Mouse (Mus musculus): Measurements from ENCODE around the gene Ldlr.

Ldlr gene

GRCm38 (mm10) chr9:21725224-21726121 is 2.2 kb downstream of the Ldlr start:
- no peak for DNase-seq (ENCODE audit: low spot score)

- no peak for DNase-seq (ENCODE audit: low spot score)
Measured at GRCm38 (mm10) chr9:21726218-21726975, 3.1 kb downstream of the Ldlr start.

GRCm38 (mm10) chr9:21728261-21728832 is 5.1 kb downstream of the Ldlr start:
- no peak for DNase-seq (ENCODE audit: low spot score)

- no peak for DNase-seq (ENCODE audit: low spot score)
Measured at GRCm38 (mm10) chr9:21729264-21729663, 6.0 kb downstream of the Ldlr start.

GRCm38 (mm10) chr9:21732288-21732687 is 9.0 kb downstream of the Ldlr start:
- no peak for DNase-seq (ENCODE audit: low spot score)

- no peak for DNase-seq (ENCODE audit: low spot score)
Measured at GRCm38 (mm10) chr9:21733446-21733845, 10.2 kb downstream of the Ldlr start.

- DNase-seq (ENCODE audit: low spot score): no peak
Measured at GRCm38 (mm10) chr9:21733989-21734388, 10.7 kb downstream of the Ldlr start.

- no peak for DNase-seq (ENCODE audit: low spot score)
Measured at GRCm38 (mm10) chr9:21735126-21735525, 11.8 kb downstream of the Ldlr start.

GRCm38 (mm10) chr9:21736580-21736979 is 13.3 kb downstream of the Ldlr start:
- no peak for DNase-seq (ENCODE audit: low spot score)

GRCm38 (mm10) chr9:21737188-21737587 is 13.9 kb downstream of the Ldlr start:
- no peak for DNase-seq (ENCODE audit: low spot score)

- no peak for DNase-seq (ENCODE audit: low spot score)
Measured at GRCm38 (mm10) chr9:21738776-21739175, 15.5 kb downstream of the Ldlr start.

GRCm38 (mm10) chr9:21740427-21740826 is 17.1 kb downstream of the Ldlr start:
- no peak for DNase-seq (ENCODE audit: low spot score)

GRCm38 (mm10) chr9:21741514-21741913 is 18.2 kb downstream of the Ldlr start:
- no peak for DNase-seq (ENCODE audit: low spot score)

GRCm38 (mm10) chr9:21747238-21747774 is 24.0 kb downstream of the Ldlr start:
- DNase-seq (ENCODE audit: low spot score): no peak

GRCm38 (mm10) chr9:21748033-21748432 is 24.8 kb downstream of the Ldlr start:
- DNase-seq (ENCODE audit: low spot score): no peak

GRCm38 (mm10) chr9:21748491-21748890 is 25.2 kb downstream of the Ldlr start:
- no peak for DNase-seq (ENCODE audit: low spot score)

GRCm38 (mm10) chr9:21749382-21750118 is 26.3 kb downstream of the Ldlr start:
- no peak for DNase-seq (ENCODE audit: low spot score)

GRCm38 (mm10) chr9:21750370-21750769 is 27.1 kb downstream of the Ldlr start:
- no peak for DNase-seq (ENCODE audit: low spot score)

GRCm38 (mm10) chr9:21751347-21751746 is 28.1 kb downstream of the Ldlr start:
- DNase-seq (ENCODE audit: low spot score): no peak

GRCm38 (mm10) chr9:21752252-21752792 is 29.0 kb downstream of the Ldlr start:
- DNase-seq (ENCODE audit: low spot score): no peak

GRCm38 (mm10) chr9:21754003-21754402 is 30.7 kb downstream of the Ldlr start:
- no peak for DNase-seq (ENCODE audit: low spot score)
